Mouse (Mus musculus): ENCODE results near the gene Ift57. TPM values are rescaled to one million over a fixed set of nuclear protein-coding genes. Genes with fewer than 3 reads are reported as not detected.

Ift57 gene
- 68.7 and 71.7 TPM in 2 replicates for total RNA-seq (2017)

DNA sequence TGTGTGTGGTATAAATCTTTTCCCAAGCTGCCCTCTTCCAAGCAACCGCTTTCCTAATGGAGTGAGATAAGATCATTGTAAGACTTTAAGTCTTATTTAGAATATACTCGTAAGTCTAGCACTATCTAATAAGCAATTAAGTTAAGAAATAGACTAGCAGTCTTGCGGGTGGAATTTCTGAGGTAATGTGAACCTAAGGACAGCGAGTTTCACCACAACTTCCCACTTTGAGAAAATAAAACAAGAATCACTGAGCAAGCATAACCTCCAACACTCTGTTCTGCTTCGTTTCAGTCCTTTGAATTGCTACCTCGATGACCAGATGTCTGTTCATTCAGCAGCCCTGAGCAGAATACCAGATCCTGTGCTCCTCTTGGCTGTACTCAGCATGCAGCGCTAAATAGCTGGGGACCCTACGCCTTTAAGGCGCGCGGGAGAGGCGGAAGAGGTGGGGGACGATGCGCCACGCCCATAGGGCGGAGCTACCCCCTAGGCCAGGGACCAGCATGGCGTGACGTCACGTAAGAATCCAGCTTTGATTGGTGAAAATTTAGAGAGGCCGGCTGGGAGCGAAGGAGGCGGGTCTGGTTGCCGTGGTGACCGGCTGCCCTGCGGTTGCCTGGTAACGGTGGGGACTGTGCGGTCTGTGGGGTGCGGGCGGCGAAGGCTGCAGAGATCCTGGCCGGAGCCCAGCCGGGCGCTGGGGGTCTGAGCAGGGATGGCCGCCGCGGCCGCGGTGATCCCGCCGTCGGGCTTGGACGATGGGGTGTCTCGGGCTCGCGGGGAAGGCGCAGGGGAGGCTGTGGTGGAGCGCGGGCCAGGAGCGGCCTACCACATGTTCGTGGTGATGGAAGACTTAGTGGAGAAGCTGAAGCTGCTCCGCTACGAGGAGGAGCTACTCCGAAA is at the start of gene Ift57:
TSS of gene Ift57 (plus strand) at position 614 of the 906 bp plus-strand sequence.
- peak; percentile 98 to 99 for ATAC-seq (replicated peaks in 1 of 2; ENCODE audit: insufficient read depth in 1 of 2, low FRiP score in 2 of 2, low TSS enrichment in 1 of 2, low read depth in 1 of 2, poor library complexity in 2 of 2, severe bottlenecking in 2 of 2)

- no peak for ATAC-seq (replicated peaks in 1 of 2; ENCODE audit: insufficient read depth in 1 of 2, low FRiP score in 2 of 2, low TSS enrichment in 1 of 2, low read depth in 1 of 2, poor library complexity in 2 of 2, severe bottlenecking in 2 of 2)
These were observed 41.9 kb upstream of the Ift57 start for GRCm38 (mm10) chr16:49657182-49657581.

GRCm38 (mm10) chr16:49658029-49658428 is 41.0 kb upstream of the Ift57 start:
- ATAC-seq (replicated peaks in 1 of 2; ENCODE audit: insufficient read depth in 1 of 2, low FRiP score in 2 of 2, low TSS enrichment in 1 of 2, low read depth in 1 of 2, poor library complexity in 2 of 2, severe bottlenecking in 2 of 2) = no peak

DNA sequence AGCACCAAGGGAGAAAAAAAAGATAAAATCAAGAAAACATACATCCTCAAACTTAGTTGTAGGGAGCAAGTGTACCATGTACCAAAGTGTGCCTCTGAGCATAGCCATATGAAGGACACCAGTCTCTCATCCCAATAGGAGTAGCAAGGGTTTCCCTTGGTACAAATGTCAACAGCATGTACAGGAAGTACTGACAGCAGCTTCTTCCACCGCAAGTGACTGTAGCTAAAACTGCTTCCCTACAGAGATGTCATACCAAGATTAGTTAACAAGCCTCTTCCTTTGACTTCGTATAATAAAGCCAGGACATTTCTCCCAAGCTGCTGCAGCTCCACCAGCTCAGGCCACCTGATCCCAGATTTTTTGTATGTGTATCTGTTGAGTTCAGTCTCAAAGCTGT is 39.9 kb upstream of the Ift57 start:
- no peak for ATAC-seq (replicated peaks in 1 of 2; ENCODE audit: insufficient read depth in 1 of 2, low FRiP score in 2 of 2, low TSS enrichment in 1 of 2, low read depth in 1 of 2, poor library complexity in 2 of 2, severe bottlenecking in 2 of 2)

DNA sequence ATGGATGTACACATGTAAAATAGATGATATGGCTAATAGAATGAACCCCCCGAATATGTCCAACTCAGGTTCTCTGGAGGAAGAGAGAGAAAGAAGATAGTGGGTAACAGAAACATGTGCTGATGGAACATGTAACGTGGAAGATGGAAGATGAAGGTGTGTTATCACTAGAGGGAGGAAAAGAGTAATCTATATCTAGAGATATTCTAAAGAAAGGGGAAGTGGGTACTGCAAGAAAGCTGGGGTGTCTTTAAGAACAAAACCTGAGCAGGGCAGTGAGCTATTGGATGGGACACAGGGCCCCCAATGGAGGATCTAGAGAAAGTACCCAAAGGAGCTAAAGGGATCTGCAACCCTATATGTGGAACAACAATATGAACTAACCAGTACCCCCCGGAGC is 38.9 kb upstream of the Ift57 start:
- ATAC-seq (replicated peaks in 1 of 2; ENCODE audit: insufficient read depth in 1 of 2, low FRiP score in 2 of 2, low TSS enrichment in 1 of 2, low read depth in 1 of 2, poor library complexity in 2 of 2, severe bottlenecking in 2 of 2) = no peak; a peak in 1 of 4 replicates

- no peak for ATAC-seq (replicated peaks in 1 of 2; ENCODE audit: insufficient read depth in 1 of 2, low FRiP score in 2 of 2, low TSS enrichment in 1 of 2, low read depth in 1 of 2, poor library complexity in 2 of 2, severe bottlenecking in 2 of 2)
These were observed 36.8 kb upstream of the Ift57 start for GRCm38 (mm10) chr16:49662201-49662600.

DNA sequence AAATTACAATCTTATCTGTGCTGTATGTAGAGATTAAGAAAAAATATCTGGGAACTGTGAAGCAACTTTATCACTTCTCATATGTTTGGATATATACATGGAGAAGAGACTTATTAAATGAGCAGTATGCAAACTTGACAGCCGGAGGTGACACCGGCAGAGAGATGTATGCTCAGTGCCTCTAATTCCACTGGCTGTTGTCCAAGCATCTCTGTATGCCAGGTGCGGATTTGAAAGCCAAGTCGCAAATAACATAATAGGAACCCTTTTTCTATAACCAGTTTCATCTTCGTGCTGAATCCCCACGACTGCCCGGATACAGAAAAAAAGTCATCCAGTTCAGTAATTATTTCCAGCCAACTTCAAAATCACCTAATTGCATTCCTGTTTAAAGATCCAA is 34.4 kb upstream of the Ift57 start:
- no peak for ATAC-seq (replicated peaks in 1 of 2; ENCODE audit: insufficient read depth in 1 of 2, low FRiP score in 2 of 2, low TSS enrichment in 1 of 2, low read depth in 1 of 2, poor library complexity in 2 of 2, severe bottlenecking in 2 of 2)

DNA sequence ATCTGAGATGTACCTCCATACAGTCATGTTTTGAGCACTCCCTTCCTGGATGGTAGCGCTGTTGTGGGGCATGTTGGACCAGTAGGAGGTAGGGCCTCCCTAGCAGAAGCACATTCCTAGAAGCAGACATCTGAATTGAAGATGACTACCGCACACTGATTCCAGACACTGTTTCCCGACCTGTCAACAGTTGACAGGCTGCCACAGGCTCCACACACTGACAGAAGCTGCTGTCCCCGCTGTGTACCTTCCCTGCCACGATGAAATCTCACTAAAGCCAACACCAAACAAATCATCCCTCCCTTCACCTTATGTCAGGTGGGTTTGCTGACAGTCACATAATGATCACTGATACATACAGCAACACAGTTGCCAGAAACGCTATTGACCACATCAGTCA is 19.4 kb upstream of the Ift57 start:
- no peak for ATAC-seq (replicated peaks in 1 of 2; ENCODE audit: insufficient read depth in 1 of 2, low FRiP score in 2 of 2, low TSS enrichment in 1 of 2, low read depth in 1 of 2, poor library complexity in 2 of 2, severe bottlenecking in 2 of 2)

DNA sequence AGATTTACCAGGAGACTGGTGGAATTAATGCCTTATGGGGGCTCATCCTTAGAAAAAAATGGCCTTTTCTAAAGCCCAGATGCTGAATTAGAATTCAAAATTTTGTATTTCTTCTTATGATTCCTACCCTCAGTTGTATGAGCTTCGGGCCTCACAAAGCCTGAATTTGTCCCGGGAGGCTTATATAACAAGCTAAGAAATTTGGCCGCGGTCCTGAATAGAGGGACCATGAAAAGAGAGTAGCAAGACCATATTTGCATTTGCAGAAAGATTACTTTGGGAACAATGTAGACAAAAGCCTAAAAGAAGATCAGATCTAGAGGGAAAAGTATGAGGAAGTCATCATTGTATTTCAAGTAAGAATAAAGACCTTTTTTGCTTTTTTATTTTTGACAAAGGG is 14.1 kb upstream of the Ift57 start:
- no peak for ATAC-seq (replicated peaks in 1 of 2; ENCODE audit: insufficient read depth in 1 of 2, low FRiP score in 2 of 2, low TSS enrichment in 1 of 2, low read depth in 1 of 2, poor library complexity in 2 of 2, severe bottlenecking in 2 of 2)

GRCm38 (mm10) chr16:49699821-49700220 is 788 bp downstream of the Ift57 start:
- no peak for ATAC-seq (replicated peaks in 1 of 2; ENCODE audit: insufficient read depth in 1 of 2, low FRiP score in 2 of 2, low TSS enrichment in 1 of 2, low read depth in 1 of 2, poor library complexity in 2 of 2, severe bottlenecking in 2 of 2)

GRCm38 (mm10) chr16:49708074-49708473 is 9.0 kb downstream of the Ift57 start:
- peak in 1 of 2 experiments; percentile 32; a peak in 2 of 4 replicates for ATAC-seq (replicated peaks in 1 of 2; ENCODE audit: insufficient read depth in 1 of 2, low FRiP score in 2 of 2, low TSS enrichment in 1 of 2, low read depth in 1 of 2, poor library complexity in 2 of 2, severe bottlenecking in 2 of 2)

- ATAC-seq (replicated peaks in 1 of 2; ENCODE audit: insufficient read depth in 1 of 2, low FRiP score in 2 of 2, low TSS enrichment in 1 of 2, low read depth in 1 of 2, poor library complexity in 2 of 2, severe bottlenecking in 2 of 2) = no peak
These were observed 11.2 kb downstream of the Ift57 start for GRCm38 (mm10) chr16:49710188-49710587.

GRCm38 (mm10) chr16:49713302-49713701 is 14.3 kb downstream of the Ift57 start:
- no peak; a peak in 1 of 4 replicates for ATAC-seq (replicated peaks in 1 of 2; ENCODE audit: insufficient read depth in 1 of 2, low FRiP score in 2 of 2, low TSS enrichment in 1 of 2, low read depth in 1 of 2, poor library complexity in 2 of 2, severe bottlenecking in 2 of 2)

DNA sequence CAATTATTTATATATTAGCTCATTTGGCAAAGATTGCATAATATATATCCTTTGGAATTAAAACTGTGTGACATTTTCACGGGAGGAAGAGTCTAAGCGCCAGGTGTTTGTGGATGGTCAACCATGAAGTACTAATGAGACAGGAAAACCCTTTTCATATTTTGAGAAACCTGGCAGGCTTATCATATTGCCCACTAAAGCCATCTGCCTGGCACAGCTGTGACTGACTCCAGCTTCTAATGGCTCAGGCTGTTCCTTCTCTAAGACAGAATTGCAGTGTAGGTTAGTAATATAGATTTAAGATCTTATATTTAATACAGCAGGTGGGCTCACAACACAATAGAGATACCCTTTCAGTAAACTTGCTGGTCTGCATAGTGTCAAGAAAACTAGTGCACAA is 21.6 kb downstream of the Ift57 start:
- no peak for ATAC-seq (replicated peaks in 1 of 2; ENCODE audit: insufficient read depth in 1 of 2, low FRiP score in 2 of 2, low TSS enrichment in 1 of 2, low read depth in 1 of 2, poor library complexity in 2 of 2, severe bottlenecking in 2 of 2)

DNA sequence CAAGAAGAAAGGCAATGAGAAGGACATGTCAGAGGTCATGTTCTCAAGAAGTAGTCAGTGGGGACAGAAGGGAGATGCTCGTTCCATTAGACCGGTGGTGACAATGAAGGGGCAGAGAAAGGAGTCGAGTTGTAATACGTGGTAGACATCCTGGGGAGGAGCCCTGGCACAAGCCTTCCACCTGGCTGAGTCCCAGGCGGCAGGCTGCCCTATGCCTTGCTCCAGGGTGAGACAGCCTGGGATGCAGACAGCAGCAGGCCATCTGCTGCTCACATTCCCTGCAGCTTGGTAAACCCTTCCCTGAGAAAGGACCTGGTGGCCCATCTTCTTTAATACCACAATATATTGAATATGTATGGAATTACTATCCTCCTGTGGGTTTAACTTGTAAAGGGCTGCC is 22.6 kb downstream of the Ift57 start:
- ATAC-seq (replicated peaks in 1 of 2; ENCODE audit: insufficient read depth in 1 of 2, low FRiP score in 2 of 2, low TSS enrichment in 1 of 2, low read depth in 1 of 2, poor library complexity in 2 of 2, severe bottlenecking in 2 of 2) = no peak

DNA sequence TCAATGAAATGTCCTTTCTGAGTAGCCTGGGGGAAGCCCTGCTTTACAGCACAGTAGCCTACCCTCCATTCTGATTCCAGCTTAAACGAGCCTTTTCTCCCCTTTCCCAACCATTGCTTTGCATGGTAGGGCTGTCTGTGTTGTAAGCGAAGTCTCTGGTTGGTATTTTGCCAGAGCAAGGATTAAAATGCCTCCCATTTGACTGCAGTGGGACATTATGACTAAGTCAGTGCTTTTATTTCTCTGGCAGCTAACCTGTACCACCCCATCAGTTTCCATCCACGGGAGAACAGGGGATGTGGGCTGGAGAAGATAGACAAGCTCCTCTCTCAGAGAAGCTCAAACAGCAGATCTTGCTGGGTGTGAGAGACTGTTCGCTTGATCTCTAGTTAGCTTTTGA is 24.2 kb downstream of the Ift57 start:
- ATAC-seq (replicated peaks in 1 of 2; ENCODE audit: insufficient read depth in 1 of 2, low FRiP score in 2 of 2, low TSS enrichment in 1 of 2, low read depth in 1 of 2, poor library complexity in 2 of 2, severe bottlenecking in 2 of 2) = no peak

DNA sequence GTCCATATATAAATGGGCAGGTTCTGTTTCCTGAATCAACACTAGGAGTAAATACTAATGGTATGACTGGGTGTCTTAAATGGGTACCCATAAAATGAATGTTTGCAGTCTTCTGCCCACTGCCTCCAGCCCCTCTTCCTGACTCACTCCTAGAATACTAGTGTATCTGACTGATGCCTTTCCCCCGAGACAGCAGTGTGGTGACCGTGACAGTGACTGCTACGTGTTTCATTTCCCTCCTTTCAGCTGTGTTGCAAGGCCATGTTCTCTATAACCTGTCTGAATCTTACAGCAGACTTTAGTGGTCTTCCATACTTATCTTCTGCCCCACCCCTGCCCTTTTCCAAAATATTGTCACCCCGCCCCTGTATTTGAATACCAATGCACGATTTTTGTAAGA is 25.2 kb downstream of the Ift57 start:
- ATAC-seq (replicated peaks in 1 of 2; ENCODE audit: insufficient read depth in 1 of 2, low FRiP score in 2 of 2, low TSS enrichment in 1 of 2, low read depth in 1 of 2, poor library complexity in 2 of 2, severe bottlenecking in 2 of 2) = no peak

DNA sequence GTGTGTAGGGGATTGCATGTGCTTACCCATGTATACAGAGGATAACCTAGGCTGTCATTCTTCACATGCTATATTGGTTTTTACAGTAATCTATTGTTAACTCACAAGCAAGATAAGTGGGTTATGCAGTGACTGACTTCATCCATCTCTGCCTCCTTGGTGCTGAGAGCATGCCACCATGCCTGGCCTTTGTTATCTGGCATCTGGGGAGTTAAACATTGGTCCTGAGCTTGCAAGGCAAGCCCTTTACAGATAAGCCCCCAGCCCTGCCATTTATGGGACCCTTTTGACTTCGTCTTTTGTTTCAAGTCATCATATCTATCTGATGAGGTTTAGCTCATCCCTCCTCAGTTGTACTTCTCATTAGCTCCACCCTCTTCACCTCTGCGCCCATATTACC is 25.9 kb downstream of the Ift57 start:
- no peak for ATAC-seq (replicated peaks in 1 of 2; ENCODE audit: insufficient read depth in 1 of 2, low FRiP score in 2 of 2, low TSS enrichment in 1 of 2, low read depth in 1 of 2, poor library complexity in 2 of 2, severe bottlenecking in 2 of 2)

GRCm38 (mm10) chr16:49725446-49725845 is 26.4 kb downstream of the Ift57 start:
- ATAC-seq (replicated peaks in 1 of 2; ENCODE audit: insufficient read depth in 1 of 2, low FRiP score in 2 of 2, low TSS enrichment in 1 of 2, low read depth in 1 of 2, poor library complexity in 2 of 2, severe bottlenecking in 2 of 2) = no peak
